In the genomic region with DNA sequence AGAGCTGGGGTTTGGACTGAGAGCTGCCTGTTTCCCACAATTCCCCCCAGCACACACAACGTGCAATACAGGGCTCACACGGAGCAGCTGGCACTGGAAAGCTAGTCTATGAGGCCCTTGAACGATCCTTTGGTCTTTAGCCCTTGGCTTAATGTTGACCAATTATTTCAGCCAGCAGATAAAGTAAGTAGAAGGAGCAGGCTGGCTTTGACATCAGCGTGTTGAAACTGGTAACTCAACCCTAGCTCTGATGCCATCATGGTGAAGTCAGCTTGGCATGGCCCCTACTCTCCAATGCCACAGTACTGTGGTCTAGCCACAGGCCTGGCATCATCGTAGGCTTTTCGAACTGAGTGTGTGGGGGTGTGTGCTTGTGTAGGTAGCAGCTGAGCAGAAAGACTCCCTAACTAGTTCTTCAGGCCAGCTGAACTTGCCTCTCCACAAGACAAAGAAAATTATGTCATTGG, we compare ENCODE assay signal across 26 mouse cellular contexts. TPM values are rescaled to one million over a fixed set of nuclear protein-coding genes. Genes with fewer than 3 reads are reported as not detected.
DNase-seq lines count a peak whose midpoint lies in the region; ATAC-seq and TF ChIP-seq lines count a peak whose summit lies in the region.
"Had no signal": no experiment of that assay in that cellular context is flagged by ENCODE, and none has a peak within 500 bp of the region (broad histone marks: within the 10 kb centered on the region; RNA-seq: fewer than 3 reads in every experiment).

No protein-coding gene starts in this region.

- DNase-seq in gastrocnemius, adult 2 months, result peak; percentile 38
- no peak for DNase-seq in gastrocnemius, postnatal 14 days
- DNase-seq in 3134 (ENCODE audit: extremely low read depth, insufficient read length, low spot score), result peak; percentile 79
- peak; percentile 38 for DNase-seq in Muller cell, postnatal 12 days (ENCODE audit: inconsistent ontology term)
- peak; percentile 87 for DNase-seq in fibroblast of lung, adult 2 months (ENCODE audit: low read depth)
- DNase-seq in forebrain, embryonic 14.5 days (ENCODE audit: low spot score), result no peak
- DNase-seq in ovary, adult 18-20 months (ENCODE audit: low spot score), result no peak
- DNase-seq: adrenal gland, adult 8-10 months; cerebellum, adult 11-12 months; cerebellum, adult 9-10 months; cerebellum, postnatal 25 days; gastrocnemius, postnatal 10 days; heart, postnatal 10 days; heart, postnatal 4 days had no signal

- no peaks in the 10 kb centered on the region for H3K9me3 ChIP-seq in forebrain, embryonic 14.5 days (replicated peaks; ENCODE audit: control insufficient read depth, low read length)
- H3K9me3 ChIP-seq: forebrain, embryonic 15.5 days had no signal

- H3K4me2 ChIP-seq in forebrain, embryonic 14.5 days (ENCODE audit: low read length), result no peak overlapping the region
- H3K4me2 ChIP-seq: embryonic facial prominence, embryonic 12.5 days; forebrain, embryonic 15.5 days; hindbrain, embryonic 12.5 days had no signal

- H3K4me1 ChIP-seq in forebrain, embryonic 14.5 days (ENCODE audit: control insufficient read depth, insufficient read depth, low read length), result no peaks in the 10 kb centered on the region
- H3K4me1 ChIP-seq: embryonic facial prominence, embryonic 12.5 days; forebrain, embryonic 15.5 days; hindbrain, embryonic 12.5 days had no signal

- H3K36me3 ChIP-seq in forebrain, embryonic 14.5 days (ENCODE audit: control insufficient read depth, insufficient read depth, low read length), result no peaks in the 10 kb centered on the region
- H3K36me3 ChIP-seq: embryonic facial prominence, embryonic 12.5 days; forebrain, embryonic 15.5 days; G1E; hindbrain, embryonic 12.5 days had no signal

- H3K27me3 ChIP-seq in forebrain, embryonic 14.5 days (replicated peaks; ENCODE audit: control insufficient read depth, insufficient read depth, low read length), result no peaks in the 10 kb centered on the region
- H3K27me3 ChIP-seq: embryonic facial prominence, embryonic 12.5 days; forebrain, embryonic 15.5 days; hindbrain, embryonic 12.5 days; Patski had no signal

- intact Hi-C loops in gastrocnemius, adult 2 months (cut with DNase I), result no loop called here
- intact Hi-C loops in gastrocnemius, postnatal 14 days (cut with DNase I; ENCODE audit: low total_unique reads), result no loop called here

- H3K9ac ChIP-seq in forebrain, embryonic 14.5 days (ENCODE audit: low read length), result no peak overlapping the region
- H3K9ac ChIP-seq: embryonic facial prominence, embryonic 12.5 days; forebrain, embryonic 15.5 days; hindbrain, embryonic 12.5 days had no signal

- no peak for TF ChIP-seq CTCF in gastrocnemius, adult 2 months (IDR thresholded peaks at IDR 0.05)

- H3K4me3 ChIP-seq in gastrocnemius, adult 2 months, result no peak overlapping the region
- no peak overlapping the region for H3K4me3 ChIP-seq in forebrain, embryonic 14.5 days (ENCODE audit: low read depth, low read length)
- H3K4me3 ChIP-seq: embryonic facial prominence, embryonic 12.5 days; forebrain, embryonic 15.5 days; hindbrain, embryonic 12.5 days had no signal

- ATAC-seq in forebrain, embryonic 14.5 days, result no peak
- no peak for ATAC-seq in cerebellum, adult (ENCODE audit: insufficient number of reproducible peaks, low FRiP score, low TSS enrichment)
- ATAC-seq: activated CD4-positive, CD25-positive, alpha-beta regulatory T cell, adult 4 months; CD4-positive, CD25-positive, alpha-beta regulatory T cell, adult 4 months; forebrain, embryonic 15.5 days; hindbrain, embryonic 16.5 days; inflammation-experienced regulatory T-cells, adult 6 months; intestine, postnatal 0 days; Patski had no signal

- H3K27ac ChIP-seq in gastrocnemius, adult 2 months, result no peak overlapping the region
- no peak overlapping the region for H3K27ac ChIP-seq in forebrain, embryonic 14.5 days (ENCODE audit: low read depth, low read length)
- H3K27ac ChIP-seq: embryonic facial prominence, embryonic 12.5 days; forebrain, embryonic 15.5 days; hindbrain, embryonic 12.5 days had no signal

- 89% methylated on average over 6 of the region's 6 CpGs for WGBS in forebrain, embryonic 14.5 days

RNA-seq across cellular contexts. Expression of a gene that starts 30.0 kb away (rescaled TPM):
- total RNA-seq in gastrocnemius, adult 2 months (2021), result 10 to 100 TPM; 11.2 to 18.6 TPM
- total RNA-seq in gastrocnemius, postnatal 14 days (2021), result 10 to 100 TPM; 34.7 to 46.8 TPM
- polyA plus RNA-seq in forebrain, embryonic 14.5 days (2014; fragmentation: Nextera tagmentation; extraction: Ambion mirVana), result 30.5 and 40.6 TPM in 2 replicates
- total RNA-seq: G1E; granulocyte monocyte progenitor cell, adult 5-6 weeks had no signal
- polyA plus RNA-seq: activated CD4-positive, CD25-positive, alpha-beta regulatory T cell, adult 4 months; CD4-positive, CD25-positive, alpha-beta regulatory T cell, adult 4 months; G1E; inflammation-experienced regulatory T-cells, adult 6 months had no signal

Comparison
In these comparisons a context has a peak if more than half of its experiments do, and no peak if none do; other contexts are left out.
1. DNase-seq: peak in gastrocnemius, adult 2 months (single experiment), 3134 (single experiment), Muller cell, postnatal 12 days (single experiment) and fibroblast of lung, adult 2 months (single experiment); none in gastrocnemius, postnatal 14 days (single experiment), forebrain, embryonic 14.5 days (single experiment) and ovary, adult 18-20 months (single experiment).